In genomic region chr2:137564064-137564624, GRCm38 (mm10) we compare ENCODE assay signal across 25 mouse cellular contexts.
"Had no signal": no experiment of that assay in that cellular context is flagged by ENCODE, and none has a peak within 500 bp of the region (broad histone marks: within the 10 kb centered on the region; RNA-seq: fewer than 3 reads in every experiment).

No protein-coding gene starts in this region.

- H3K27me3 ChIP-seq: heart, embryonic 12.5 days; hindbrain, embryonic 12.5 days; intestine, embryonic 15.5 days; limb, embryonic 13.5 days; limb, embryonic 15.5 days; liver, embryonic 12.5 days had no signal

- H3K36me3 ChIP-seq: heart, embryonic 10.5 days; heart, embryonic 12.5 days; hindbrain, embryonic 10.5 days; hindbrain, embryonic 12.5 days; intestine, embryonic 15.5 days; limb, embryonic 13.5 days; limb, embryonic 15.5 days; liver, embryonic 12.5 days had no signal

- H3K4me3 ChIP-seq: gastrocnemius, adult 2 months; heart, embryonic 10.5 days; heart, embryonic 12.5 days; hindbrain, embryonic 10.5 days; hindbrain, embryonic 12.5 days; intestine, embryonic 15.5 days; layer of hippocampus, adult 2 months; limb, embryonic 13.5 days; limb, embryonic 15.5 days; liver, embryonic 12.5 days had no signal

- DNase-seq: gastrocnemius, adult 2 months; gastrocnemius, postnatal 10 days; gastrocnemius, postnatal 25 days; heart, adult 18-20 months; heart, postnatal 10 days; heart, postnatal 4 days; kidney, adult 18-20 months; kidney, adult 8-10 months; kidney, postnatal 4 days; layer of hippocampus, postnatal 36 days; left cerebral cortex, postnatal 4 days had no signal

- H3K4me2 ChIP-seq: heart, embryonic 12.5 days; hindbrain, embryonic 12.5 days; hindbrain, embryonic 14.5 days; intestine, embryonic 15.5 days; limb, embryonic 13.5 days; limb, embryonic 15.5 days; liver, embryonic 12.5 days had no signal

- H3K27ac ChIP-seq: gastrocnemius, adult 2 months; heart, embryonic 10.5 days; hindbrain, embryonic 10.5 days; hindbrain, embryonic 12.5 days; hindbrain, embryonic 14.5 days; intestine, embryonic 15.5 days; layer of hippocampus, adult 2 months; limb, embryonic 13.5 days; limb, embryonic 15.5 days; liver, embryonic 12.5 days; liver, embryonic 14.5 days had no signal

- H3K9ac ChIP-seq: heart, embryonic 12.5 days; hindbrain, embryonic 12.5 days; hindbrain, embryonic 14.5 days; intestine, embryonic 15.5 days; limb, embryonic 13.5 days; limb, embryonic 15.5 days; liver, embryonic 12.5 days; liver, embryonic 14.5 days had no signal

- ATAC-seq: hindbrain, embryonic 16.5 days; inflammation-experienced regulatory T-cells, adult 6 months; intestine, embryonic 15.5 days; intestine, postnatal 0 days; liver, embryonic 12.5 days had no signal

- H3K4me1 ChIP-seq: intestine, embryonic 15.5 days; limb, embryonic 15.5 days; liver, embryonic 12.5 days had no signal

- H3K9me3 ChIP-seq: heart, embryonic 10.5 days; heart, embryonic 12.5 days; hindbrain, embryonic 10.5 days; hindbrain, embryonic 12.5 days; intestine, embryonic 15.5 days; limb, embryonic 13.5 days; limb, embryonic 15.5 days; liver, embryonic 12.5 days had no signal
